Mouse (Mus musculus) kidney, postnatal 0 days (tissue): Measurements from ENCODE around the gene Tfap4. TPM values are rescaled to one million over a fixed set of nuclear protein-coding genes. Genes with fewer than 3 reads are reported as not detected.

Source experiments
- ATAC-seq: fragments of 200-750 bp; cut with Nextera tagmentation; replicated peaks from 2 replicates; pipeline ENCODE4 v1.8.0; 2017; ENCODE audit warnings: low read depth, moderate number of reproducible peaks, moderate TSS enrichment, moderate library complexity; ENCODE audit not compliant: low FRiP score
- DNase-seq: peaks from one replicate; pipeline ENCODE4 v3.0.0-alpha.2; 2016; ENCODE audit warnings: low spot score
- H3K27ac ChIP-seq: fragments of 300-500 bp; sonication (generic); 2 replicates; pipeline ENCODE4 v1.5.1; 2014; ENCODE audit warnings: mild to moderate bottlenecking
- H3K27me3 ChIP-seq: fragments of 300-500 bp; sonication (generic); 2 replicates; pipeline ENCODE4 v1.6.1; 2014; ENCODE audit warnings: low read length, mixed read lengths; ENCODE audit not compliant: insufficient read depth
- H3K36me3 ChIP-seq: fragments of 300-500 bp; sonication (generic); 2 replicates; pipeline ENCODE4 v1.6.1; 2014; ENCODE audit warnings: low read length, mixed read lengths; ENCODE audit not compliant: insufficient read depth
- H3K4me1 ChIP-seq: fragments of 300-500 bp; sonication (generic); replicated peaks from 2 replicates; pipeline ENCODE4 v1.6.1; 2014; ENCODE audit warnings: antibody characterized with exemption, low read length, mixed read lengths; ENCODE audit not compliant: insufficient read depth
- H3K4me2 ChIP-seq: fragments of 300-500 bp; sonication (generic); 2 replicates; pipeline ENCODE4 v1.6.1; 2014; ENCODE audit warnings: mild to moderate bottlenecking, low read length, moderate library complexity, mixed read lengths
- H3K4me3 ChIP-seq: fragments of 300-500 bp; sonication (generic); replicated peaks from 2 replicates; pipeline ENCODE4 v1.5.1; 2014; ENCODE audit warnings: low read depth, low read length
- H3K9ac ChIP-seq: fragments of 300-500 bp; sonication (generic); 2 replicates; pipeline ENCODE4 v1.6.1; 2014; ENCODE audit warnings: low read depth, low read length
- H3K9me3 ChIP-seq: fragments of 300-500 bp; sonication (generic); replicated peaks from 2 replicates; pipeline ENCODE4 v1.6.1; 2016; ENCODE audit warnings: low read length, inconsistent platforms, mixed read lengths
- CTCF ChIP-seq: IDR thresholded peaks from 2 replicates; pipeline ENCODE4 v1.5.1; 2016; ENCODE audit warnings: antibody characterized with exemption, low read depth, mild to moderate bottlenecking, moderate library complexity
- WGBS: fragments of 180-500 bp; shearing (Covaris S2); extraction: QIAGEN DNeasy Blood & Tissue Kit; methylation state at CpG from one replicate; pipeline ENCODE4 v1.1.7; 2014; 5-methylcytosine and 5-hydroxymethylcytosine counted together
- polyA plus RNA-seq: library from polyadenylated mRNA; unstranded; fragments of >200 nt; fragmentation: Nextera tagmentation; extraction: Ambion mirVana; gene quantifications from 2 replicates; pipeline ENCODE4 v1.2.1, GENCODE M21; 2015

Gene Tfap4
- polyA plus RNA-seq, 1 experiment from 2014 or later: 17.2 TPM

- H3K9ac ChIP-seq: peak overlapping the region; percentile 35; the same call in 1 of the 2 replicates
- TF ChIP-seq CTCF: no peak
- no peaks in the 10 kb centered on the region for H3K9me3 ChIP-seq
- peak overlapping the region; percentile 89 for H3K27ac ChIP-seq
- ATAC-seq (no peak), DNase-seq (no peak)
- H3K4me1 ChIP-seq: peaks cover 77% of the 10 kb centered on the region
- peak overlapping the region; percentile 68 for H3K4me2 ChIP-seq
- H3K36me3 ChIP-seq: no peaks in the 10 kb centered on the region
- H3K4me3 ChIP-seq: no peak overlapping the region
- 25% methylated on average over 6 of the region's 6 CpGs for WGBS
- no peaks in the 10 kb centered on the region for H3K27me3 ChIP-seq
Observed at GRCm38 (mm10) chr16:4598891-4599543, 39.4 kb upstream of the Tfap4 start.

DNA sequence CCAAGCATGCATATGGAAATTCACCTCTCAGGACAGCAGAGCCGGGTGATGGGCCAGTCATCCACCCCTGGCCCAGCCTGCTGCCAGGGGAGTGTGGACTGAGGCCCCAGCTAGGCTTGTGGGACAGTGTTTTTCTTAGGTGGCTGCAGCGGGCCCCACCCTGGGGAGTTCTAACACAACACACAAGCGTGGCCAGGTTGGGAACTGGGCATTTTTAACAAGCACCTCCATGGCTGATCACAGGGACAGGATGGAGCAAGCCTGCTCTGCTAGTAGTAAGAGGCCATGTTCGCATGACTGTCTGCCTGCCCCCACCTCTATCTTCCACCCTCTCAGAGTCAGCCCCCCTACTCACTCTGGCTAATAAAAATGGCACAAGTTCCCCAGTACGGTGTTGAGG is 38.4 kb upstream of the Tfap4 start:
- no peak overlapping the region for H3K4me3 ChIP-seq
- H3K27ac ChIP-seq: peak overlapping the region; percentile 47
- no peaks in the 10 kb centered on the region for H3K9me3 ChIP-seq
- H3K36me3 ChIP-seq: no peaks in the 10 kb centered on the region
- no peak for DNase-seq
- H3K9ac ChIP-seq: 0 out of 2 replicates have a peak overlapping the region, but pooled peaks have one; percentile 28
- H3K4me2 ChIP-seq: peak overlapping the region; percentile 68; the same call in 1 of the 2 replicates
- no peak for TF ChIP-seq CTCF
- H3K27me3 ChIP-seq: no peaks in the 10 kb centered on the region
- ATAC-seq: no peak
- 49% methylated on average over 5 of the region's 5 CpGs for WGBS
- peaks cover 70% of the 10 kb centered on the region for H3K4me1 ChIP-seq

GRCm38 (mm10) chr16:4597296-4597695 is 37.6 kb upstream of the Tfap4 start:
- Histone ChIP-seq H3K9ac (0 out of 2 replicates have a peak overlapping the region, but pooled peaks have one; percentile 97), H3K4me1 (peaks cover 70% of the 10 kb centered on the region), H3K4me2 (peak overlapping the region; percentile 68), H3K36me3 (no peaks in the 10 kb centered on the region), H3K9me3 (no peaks in the 10 kb centered on the region), H3K27me3 (no peaks in the 10 kb centered on the region), H3K4me3 (0 out of 2 replicates have a peak overlapping the region, but pooled peaks have one; percentile 3), H3K27ac (peak overlapping the region; percentile 31; the same call in 1 of the 2 replicates)
- no peak for TF ChIP-seq CTCF
- WGBS: 55% methylated on average over 7 of the region's 7 CpGs
- DNase-seq (no peak), ATAC-seq (no peak)

GRCm38 (mm10) chr16:4596836-4597235 is 37.2 kb upstream of the Tfap4 start:
- Histone ChIP-seq H3K36me3 (no peaks in the 10 kb centered on the region), H3K27ac (peak overlapping the region; percentile 98; the same call in 1 of the 2 replicates), H3K9ac (0 out of 2 replicates have a peak overlapping the region, but pooled peaks have one; percentile 97), H3K9me3 (no peaks in the 10 kb centered on the region), H3K4me1 (peaks cover 70% of the 10 kb centered on the region), H3K27me3 (no peaks in the 10 kb centered on the region), H3K4me3 (peak overlapping the region; percentile 88; the same call in 1 of the 2 replicates), H3K4me2 (peak overlapping the region; percentile 68)
- ATAC-seq (no peak), DNase-seq (no peak)
- TF ChIP-seq CTCF: no peak
- 46% methylated on average over 2 of the region's 2 CpGs for WGBS

- WGBS: 16% methylated on average over 3 of the region's 3 CpGs
- peaks cover 65% of the 10 kb centered on the region for H3K4me1 ChIP-seq
Observed at GRCm38 (mm10) chr16:4596141-4596728, 36.6 kb upstream of the Tfap4 start.

DNA sequence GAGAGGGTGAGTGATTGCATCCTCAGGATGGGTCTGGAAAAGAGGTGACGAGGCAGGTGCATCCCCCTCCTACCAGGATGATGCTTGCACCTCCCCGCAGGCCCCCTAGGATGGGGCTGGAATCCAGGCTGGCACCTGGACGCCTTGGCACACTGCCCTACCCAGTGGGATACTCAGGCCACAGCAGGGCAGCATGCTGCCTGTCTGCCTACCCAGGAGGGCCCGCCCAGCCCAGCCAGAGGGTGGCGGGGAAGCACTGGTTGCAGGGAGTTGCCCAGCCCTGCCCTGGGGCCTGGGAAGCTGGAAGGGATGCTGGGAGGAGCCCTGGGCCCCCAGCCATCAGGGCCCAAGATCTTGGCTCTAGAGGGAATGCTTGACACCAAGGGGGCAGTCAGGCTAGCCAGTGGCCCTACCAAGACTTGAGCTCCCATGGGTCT is 35.9 kb upstream of the Tfap4 start:
- Histone ChIP-seq H3K36me3 (no peaks in the 10 kb centered on the region), H3K27ac (peak overlapping the region; percentile 98), H3K4me2 (peak overlapping the region; percentile 68), H3K9me3 (no peaks in the 10 kb centered on the region), H3K9ac (peak overlapping the region; percentile 97), H3K27me3 (no peaks in the 10 kb centered on the region), H3K4me1 (peaks cover 61% of the 10 kb centered on the region), H3K4me3 (peak overlapping the region; percentile 88)
- TF ChIP-seq CTCF: peak; percentile 34; the same call in 1 of the 2 replicates
- no peak for DNase-seq
- ATAC-seq: peak; percentile 38
- WGBS: 6% methylated on average over 5 of the region's 5 CpGs

More at GRCm38 (mm10) chr16:4596141-4596728, 36.6 kb upstream of the Tfap4 start:
- no peaks in the 10 kb centered on the region for H3K27me3 ChIP-seq
- no peaks in the 10 kb centered on the region for H3K9me3 ChIP-seq
- DNase-seq (peak; percentile 63), ATAC-seq (no peak)
- H3K4me3 ChIP-seq: peak overlapping the region; percentile 88
- peak overlapping the region; percentile 68 for H3K4me2 ChIP-seq
- H3K36me3 ChIP-seq: no peaks in the 10 kb centered on the region
- no peak for TF ChIP-seq CTCF
- H3K9ac ChIP-seq: peak overlapping the region; percentile 97
- peak overlapping the region; percentile 98 for H3K27ac ChIP-seq
